Mouse (Mus musculus): ENCODE data around the gene Pate1.

Pate1 gene

GRCm38 (mm10) chr9:35687013-35687412 is at the start of gene Pate1:
TSS of gene Pate1 (minus strand) at chr9:35687390.
- DNase-seq: no peak

GRCm38 (mm10) chr9:35707265-35707664 is 20.1 kb upstream of the Pate1 start:
- DNase-seq: no peak

- no peak for DNase-seq
Measured at GRCm38 (mm10) chr9:35691924-35692323, 4.7 kb upstream of the Pate1 start.

GRCm38 (mm10) chr9:35673557-35673956 is 13.6 kb downstream of the Pate1 start:
- DNase-seq: no peak

- DNase-seq: no peak
Measured at GRCm38 (mm10) chr9:35648102-35648501, 39.1 kb downstream of the Pate1 start, which contains the start of gene Pate3. TSS of gene Pate3 (minus strand) at chr9:35648202.

Data from thymus, postnatal 4 days (tissue).